Mouse (Mus musculus) gastrocnemius, adult 8-10 months (tissue): ENCODE measurements around the gene Tet1. TPM values are rescaled to one million over a fixed set of nuclear protein-coding genes. Genes with fewer than 3 reads are reported as not detected.
"Not testable (repeated sequence)": the region's sequence is repeated elsewhere in the genome, so short reads cannot be mapped to it uniquely, and the experiment has no call there.

Experiments used
- DNase-seq, 2 experiments: peaks; one replicate each; pipeline ENCODE4 v3.0.0; 2022; ENCODE audit warnings: low spot score in 2 of 2
- total RNA-seq, 4 experiments: library from RNA; stranded (reverse); gene quantifications; 2 replicates each; pipeline ENCODE4 v1.2.4; 2022

The Tet1 gene
- total RNA-seq: 1 to 10 TPM; 1.6 to 3.1 (median 1.7) TPM

DNA sequence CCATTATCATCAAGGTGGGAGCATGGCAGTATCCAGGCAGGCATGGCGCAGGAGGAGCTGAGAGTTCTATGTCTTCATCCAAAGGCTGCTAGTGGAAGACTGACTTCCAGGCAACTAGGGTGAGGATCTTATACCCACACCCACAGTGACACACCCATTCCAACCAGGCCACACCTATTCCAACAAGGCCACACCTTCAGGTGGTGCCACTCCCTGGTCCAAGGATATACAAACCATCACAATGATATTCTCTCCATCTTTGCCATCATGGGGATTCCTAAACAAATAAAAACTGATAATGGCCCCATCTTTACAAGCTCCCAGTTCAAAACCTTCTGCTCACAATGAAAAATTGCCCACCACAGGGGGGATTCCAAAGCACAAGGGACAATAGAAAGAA is at the start of gene Tet1:
TSS of gene Tet1 (minus strand) at position 101 of the 400 bp plus-strand sequence.
- DNase-seq: not testable (repeated sequence)

DNA sequence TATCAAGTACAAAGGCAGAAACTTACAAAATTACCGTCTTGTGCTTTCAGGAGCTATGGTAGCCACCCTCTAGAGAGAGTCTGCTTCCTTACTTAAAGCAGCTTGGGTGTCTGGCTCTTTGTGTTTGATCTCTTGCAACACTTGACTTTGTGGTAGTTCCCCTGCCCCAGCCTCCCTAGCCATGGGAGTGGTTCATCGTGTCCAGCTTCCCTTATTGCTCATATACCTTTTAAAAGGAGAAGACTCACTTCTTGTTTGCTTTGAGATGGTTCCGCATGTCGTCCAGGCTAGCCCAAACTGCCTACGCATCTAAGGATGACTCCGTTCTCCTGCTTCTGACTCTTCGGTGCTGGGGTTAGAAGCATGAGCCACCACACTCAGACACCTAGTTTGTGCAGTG is 39.8 kb upstream of the Tet1 start:
- DNase-seq: no peak

DNA sequence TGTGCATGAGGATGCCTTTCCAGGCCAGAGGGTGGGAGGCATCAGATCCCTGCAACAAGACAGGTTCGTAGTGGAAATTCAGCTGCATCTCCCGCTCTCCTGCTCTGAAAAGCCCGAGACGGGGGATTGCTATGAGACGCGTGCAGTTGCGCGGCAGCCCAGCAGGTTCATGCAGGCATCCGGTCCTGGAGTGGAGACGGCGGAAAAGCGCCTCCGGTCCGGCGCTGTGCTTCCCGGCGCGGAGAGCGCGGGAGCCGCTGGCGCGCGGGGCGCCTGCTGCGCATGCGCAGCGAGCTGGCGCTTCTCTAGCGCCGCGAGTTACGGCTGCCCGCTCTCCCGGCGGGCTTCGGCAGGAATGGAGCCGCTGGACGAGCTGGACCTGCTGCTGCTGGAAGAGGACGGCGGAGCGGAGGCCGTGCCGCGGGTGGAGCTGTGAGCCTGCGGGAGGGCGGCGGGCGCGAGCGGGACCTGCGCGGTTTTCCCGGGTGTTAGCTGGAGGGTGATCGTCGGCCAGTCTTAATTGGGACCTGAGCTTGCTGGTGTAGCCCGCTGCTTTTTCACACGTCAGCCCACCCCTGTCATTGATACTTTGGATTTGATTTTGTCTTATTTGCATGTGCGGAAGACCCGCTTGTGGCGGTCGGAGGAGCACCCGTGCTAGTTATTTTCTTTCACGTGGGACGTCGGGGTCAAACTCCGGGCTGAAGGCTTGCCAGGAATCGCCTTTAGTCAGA is 38.1 kb upstream of the Tet1 start, which contains the start of gene Dna2:
TSS of gene Dna2 (plus strand) at position 289 of the 734 bp plus-strand sequence.
- peak; percentile 15 to 56 for DNase-seq

DNA sequence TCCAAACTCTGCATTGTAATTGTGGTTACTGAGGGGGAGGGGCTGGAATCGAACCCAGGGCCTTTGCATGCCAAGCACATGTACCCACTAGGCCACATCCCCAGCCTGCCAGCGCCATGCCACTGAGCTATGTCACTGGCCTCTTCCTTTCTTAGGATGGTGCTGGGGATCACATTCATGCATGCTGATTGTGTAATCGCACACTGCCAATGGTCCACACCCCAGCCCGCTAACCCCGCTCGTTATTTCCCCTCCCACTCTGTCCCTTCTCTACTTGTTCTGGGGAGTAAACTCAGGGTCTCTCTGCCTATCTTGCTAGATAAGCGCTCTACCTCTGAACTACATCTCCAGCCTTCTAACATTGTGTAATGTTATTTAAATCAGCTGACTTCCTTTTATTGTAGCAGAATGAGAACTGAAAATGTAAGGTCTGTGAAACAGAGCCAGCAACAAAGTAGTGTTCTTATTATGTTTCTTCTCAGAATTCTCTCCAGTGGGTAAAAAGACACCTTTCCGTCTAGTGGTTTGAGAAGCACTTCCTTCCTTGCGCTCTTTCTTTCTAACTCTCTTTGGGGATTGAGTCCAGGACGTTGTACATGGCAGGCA is 36.3 kb upstream of the Tet1 start:
- DNase-seq: no peak

DNA sequence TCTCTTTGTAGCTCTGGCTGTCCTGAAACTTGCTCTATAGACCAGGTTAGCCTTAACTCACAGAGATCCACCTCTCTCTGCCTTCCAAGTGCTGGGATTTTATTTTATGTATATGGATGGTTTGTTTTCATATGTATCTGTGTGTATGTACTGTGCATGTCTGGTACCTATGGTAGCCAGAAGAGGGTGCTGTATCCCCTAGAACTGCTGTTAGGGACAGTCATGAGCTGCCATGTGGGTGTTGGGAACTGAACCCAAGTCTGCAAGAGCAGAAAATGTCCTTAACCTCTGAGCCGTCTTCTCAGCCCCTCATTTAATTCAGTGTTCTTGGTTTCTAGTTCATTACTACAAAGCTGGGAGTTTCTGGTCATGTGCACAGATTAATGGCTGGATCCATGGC is 23.6 kb upstream of the Tet1 start:
- DNase-seq: no peak

DNA sequence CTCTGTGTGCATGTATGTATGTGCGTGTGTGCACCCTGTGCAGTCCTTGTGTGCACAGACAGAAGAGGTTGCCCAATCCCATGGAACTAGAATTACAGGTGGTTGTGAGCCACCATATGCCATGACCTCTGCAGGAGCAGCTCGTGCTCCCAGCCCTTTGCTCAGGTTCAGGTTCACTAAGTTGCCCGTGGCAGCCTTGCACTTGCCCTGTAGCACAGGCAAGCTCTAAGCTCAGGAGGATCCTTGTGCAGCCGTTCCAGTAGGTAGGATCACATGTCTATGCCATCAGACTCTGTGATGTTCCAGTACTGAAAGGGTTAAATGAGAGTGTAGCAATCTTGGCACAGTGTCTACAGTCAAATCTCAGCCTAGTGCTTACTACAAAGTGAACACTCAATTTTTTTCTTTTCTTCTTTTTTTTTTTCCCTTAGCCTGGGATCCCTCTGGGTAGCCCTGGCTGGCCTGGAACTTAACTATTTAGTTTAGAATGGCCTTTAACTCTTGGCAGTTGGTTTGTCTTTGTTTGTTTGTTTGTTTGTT is 15.4 kb upstream of the Tet1 start:
- DNase-seq: no peak

DNA sequence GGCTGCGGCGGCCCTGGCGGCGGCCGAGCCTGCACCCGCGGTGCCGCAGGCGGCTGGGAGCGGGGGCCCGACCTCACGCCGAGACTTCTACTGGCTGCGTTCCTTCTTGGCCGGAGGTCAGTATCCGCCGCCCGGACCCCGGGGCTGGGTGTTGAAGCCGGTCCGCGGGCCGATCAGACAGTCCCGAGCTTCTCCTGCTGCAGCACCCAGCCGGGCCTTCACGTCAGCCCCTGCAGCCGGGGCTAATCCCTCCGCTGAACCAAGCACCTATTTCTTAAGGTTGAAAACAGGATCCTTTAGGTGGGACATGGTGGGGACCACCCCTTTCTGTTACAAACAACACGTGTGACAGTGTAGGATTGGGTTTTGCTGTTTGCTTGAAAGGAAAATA is 12.0 kb upstream of the Tet1 start:
- no peak for DNase-seq

DNA sequence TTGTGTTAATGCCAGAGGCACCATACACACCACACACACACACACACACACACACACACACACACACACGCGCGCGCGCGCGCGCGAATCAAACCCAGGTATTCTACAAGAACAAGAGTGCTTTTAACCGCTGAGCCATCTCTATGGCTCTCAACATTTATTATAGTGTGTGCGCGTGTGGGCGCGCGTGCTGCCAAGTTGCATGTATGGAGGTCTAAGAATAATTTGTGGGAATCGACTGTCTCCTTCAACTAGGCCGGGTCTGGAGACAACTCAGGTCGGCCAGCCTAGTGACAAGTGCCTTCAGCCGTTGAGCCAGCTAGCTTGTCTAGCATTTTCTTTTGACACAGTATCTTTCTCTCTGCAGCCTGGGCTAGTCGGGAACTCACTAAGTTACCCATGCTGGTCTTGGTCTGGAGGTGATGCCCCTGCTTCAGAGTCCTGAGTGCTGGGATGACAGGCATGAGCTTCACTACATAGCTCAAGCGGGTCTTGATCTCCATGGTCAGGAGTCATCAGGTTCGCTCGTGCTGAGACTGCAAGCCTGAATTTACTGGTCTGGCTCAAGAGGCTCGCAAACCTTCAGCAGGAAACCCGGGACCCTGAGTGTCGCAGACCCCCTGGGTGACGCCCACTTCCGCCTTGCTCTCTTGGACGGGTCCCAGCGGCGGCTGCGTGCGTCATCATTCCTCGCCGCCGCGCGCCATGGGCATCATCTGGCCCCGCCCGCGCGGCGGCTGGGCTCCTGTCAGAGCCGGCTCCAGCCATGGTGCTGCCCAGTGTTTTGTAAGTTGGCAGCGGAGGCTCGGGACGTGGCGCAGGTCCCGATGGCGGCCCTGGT is 11.3 kb upstream of the Tet1 start, which contains the start of gene Slc25a16:
TSS of gene Slc25a16 (plus strand) at position 709 of the 841 bp plus-strand sequence.
- DNase-seq: peak; percentile 83 to 89

DNA sequence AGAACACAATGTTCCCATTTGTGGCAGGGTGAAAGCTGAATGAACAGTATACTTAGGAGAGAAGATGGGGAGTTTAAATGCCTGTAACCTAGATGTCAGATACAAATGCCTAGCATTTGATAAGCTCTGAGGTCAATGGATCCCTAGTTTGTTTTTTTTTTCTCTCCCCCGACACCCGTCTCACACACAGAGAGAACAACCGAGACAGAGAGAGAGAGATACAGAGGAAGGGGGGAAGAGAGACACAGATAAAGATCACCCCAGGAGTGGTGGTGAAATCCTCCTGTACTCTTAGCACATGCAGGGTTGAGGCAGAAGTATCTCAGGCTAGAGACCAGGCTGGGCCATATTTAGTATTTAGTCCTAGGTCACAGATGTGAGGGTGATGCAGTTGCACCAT is 10.2 kb upstream of the Tet1 start:
- no peak for DNase-seq

DNA sequence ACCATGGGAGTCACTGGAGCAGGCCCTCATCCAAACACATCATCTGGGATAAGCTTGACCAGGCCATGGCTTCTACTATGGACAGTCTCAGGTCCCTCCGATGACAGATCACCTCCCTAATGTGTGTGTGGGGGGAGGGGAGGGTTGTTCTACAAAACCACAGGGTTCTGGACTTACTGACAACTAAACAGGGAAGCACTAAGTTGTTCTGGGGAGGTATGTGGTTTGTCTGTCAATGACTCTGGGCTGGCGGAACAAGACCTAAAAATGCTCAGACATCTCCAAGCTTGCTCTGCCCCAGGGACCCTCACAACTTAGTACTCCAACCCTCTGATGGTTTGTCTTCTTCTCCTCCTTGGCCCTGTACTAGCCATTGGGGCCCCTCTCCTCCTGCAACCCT is 2.3 kb upstream of the Tet1 start:
- DNase-seq: no peak

DNA sequence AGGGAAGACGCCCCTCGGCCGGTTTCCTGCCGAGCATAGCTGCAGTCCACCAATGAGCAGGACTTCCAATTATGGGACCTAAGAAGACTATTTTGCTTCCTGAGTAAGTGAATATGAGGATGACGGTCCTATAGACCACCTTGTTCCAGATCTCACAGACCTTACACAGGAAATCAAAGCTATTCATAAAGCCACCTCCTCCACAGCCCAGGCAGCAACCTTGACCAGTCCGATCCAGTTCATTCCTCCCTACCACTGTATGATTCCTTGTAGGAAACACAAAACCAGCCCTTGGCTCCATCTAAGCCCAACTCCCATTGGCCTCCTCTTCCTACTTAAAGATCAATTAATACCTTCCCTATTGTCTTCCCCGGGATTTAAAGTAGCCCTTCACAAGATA is 2.5 kb downstream of the Tet1 start:
- no peak for DNase-seq

DNA sequence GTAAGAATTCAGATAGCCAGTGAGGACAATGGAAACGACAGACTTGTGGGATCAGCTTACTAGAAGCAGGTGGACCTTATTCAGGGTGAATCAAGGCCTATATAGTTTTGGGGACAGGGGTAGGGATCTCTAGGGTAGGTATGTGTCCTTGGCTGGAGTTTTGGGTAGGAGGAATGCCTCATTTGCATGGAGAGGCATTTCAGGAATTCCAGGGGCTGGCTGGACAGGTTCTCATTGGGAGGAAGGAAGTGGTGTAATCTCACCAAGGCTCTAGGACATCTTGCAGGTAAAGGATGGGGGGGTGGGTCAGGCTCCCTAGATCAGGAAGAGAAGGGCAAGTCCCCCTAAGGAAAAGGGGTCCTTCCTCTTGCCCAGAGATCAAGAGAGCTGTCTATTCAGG is 6.0 kb downstream of the Tet1 start:
- no peak for DNase-seq

DNA sequence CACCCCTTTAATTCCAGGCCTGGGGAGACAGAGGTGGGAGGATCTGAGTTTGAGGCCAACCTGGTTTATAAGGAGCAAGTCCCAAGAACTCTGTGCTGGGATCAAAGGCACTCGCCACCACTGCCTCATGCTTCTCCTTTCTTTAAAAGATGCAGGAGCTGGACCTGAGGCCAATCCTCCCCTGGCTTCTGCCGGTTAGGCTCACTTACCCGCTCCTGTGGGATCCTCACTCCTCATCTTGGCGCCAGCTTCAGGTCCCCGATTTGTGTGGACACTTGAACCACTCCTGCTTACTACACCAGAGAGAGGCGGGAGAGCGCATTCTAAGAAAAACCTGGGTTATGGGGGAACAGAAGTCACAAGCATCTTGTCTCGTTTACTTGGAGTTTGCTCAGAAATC is 7.0 kb downstream of the Tet1 start:
- DNase-seq: no peak

DNA sequence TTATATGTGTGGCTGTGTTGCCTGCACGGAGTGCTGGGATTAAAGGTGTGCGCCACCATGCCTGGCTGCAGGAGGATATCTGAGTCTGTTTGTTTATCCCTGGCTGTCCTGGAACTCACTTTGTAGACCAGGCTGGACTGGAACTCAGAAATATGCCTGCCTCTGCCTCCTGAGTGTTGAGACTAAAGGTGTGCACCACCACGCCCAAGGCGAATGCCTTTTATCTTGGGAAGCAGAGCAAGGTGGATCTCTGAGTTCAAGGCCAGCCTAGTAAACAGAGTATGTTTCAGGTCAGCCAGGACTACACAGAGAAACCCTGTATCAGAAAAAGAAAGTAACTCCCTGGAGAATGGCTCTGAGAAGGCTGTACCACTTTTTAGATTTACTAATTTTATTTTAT is 8.7 kb downstream of the Tet1 start:
- no peak for DNase-seq

DNA sequence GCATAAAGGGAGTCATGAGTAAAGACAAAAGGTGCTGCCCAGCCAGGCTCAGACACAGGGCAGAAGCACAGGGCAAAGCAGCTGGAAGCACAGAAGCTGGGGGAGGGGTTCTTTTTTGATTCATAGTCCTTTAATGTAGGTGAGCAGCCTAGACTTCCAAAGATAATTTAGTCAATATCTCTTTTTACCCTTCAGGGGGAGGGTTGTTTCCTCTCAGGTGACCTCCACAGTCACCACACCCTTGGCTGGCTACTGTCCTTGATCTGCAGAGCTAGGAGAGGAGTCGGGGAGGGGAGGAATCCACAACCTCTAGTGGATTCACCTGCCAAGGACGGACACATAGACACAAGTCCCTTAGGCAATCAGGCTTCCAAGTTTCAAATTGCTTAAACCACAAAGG is 10.7 kb downstream of the Tet1 start:
- DNase-seq: no peak

DNA sequence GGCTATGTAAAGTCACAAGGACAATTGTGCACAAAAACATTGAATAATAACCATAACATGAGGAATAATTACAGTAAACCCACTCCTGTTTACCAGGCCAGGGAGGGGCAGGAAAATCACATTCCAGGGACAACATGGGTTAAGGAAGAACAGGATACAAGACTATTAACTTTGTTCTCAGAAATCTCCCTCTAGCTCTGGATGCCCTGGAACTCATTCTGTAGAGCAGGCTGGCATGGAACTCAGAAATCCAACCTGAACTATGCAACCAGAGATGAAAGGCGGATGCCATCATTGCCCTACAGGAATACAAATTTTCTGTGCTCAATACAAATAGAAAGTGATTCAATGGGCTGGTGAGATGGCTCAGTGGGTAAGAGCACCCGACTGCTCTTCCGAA is 11.4 kb downstream of the Tet1 start:
- DNase-seq: no peak

DNA sequence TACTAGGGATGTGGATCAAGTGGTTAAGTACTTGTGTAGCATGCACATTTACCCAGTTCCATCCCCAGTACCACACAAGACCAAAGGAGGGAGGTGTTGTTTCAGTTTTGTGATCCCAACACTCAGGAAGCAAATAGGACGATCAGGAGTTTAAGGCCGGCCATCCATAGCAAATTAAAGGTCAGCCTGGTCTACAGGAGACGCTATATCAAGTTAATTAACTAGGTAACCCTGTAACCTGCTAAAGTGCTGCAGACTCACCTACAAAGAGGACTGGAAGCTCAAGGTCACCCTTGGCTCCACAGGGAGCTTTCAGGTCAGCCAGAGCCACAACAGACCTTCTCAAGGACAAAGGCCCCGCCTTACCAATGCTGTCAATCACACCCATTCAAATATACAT is 12.0 kb downstream of the Tet1 start:
- DNase-seq: no peak

DNA sequence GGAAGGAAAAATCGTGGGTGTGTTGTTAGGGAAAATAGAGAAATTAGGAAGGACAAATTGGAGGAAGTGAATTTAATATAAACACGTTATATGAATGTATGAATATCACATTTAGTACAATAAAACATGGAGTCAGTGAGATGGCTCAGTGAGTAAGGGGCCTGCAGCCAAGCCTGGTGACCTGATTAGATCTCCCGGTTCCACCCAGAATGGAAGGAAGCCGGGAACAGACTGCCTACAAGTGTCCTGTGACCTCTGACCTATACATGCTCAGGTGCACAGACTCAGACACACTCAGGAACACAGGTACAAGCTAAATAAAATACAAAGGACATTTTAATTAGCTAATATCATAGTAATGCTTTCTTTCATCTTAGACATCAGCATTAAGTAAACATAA is 12.8 kb downstream of the Tet1 start:
- DNase-seq: no peak

DNA sequence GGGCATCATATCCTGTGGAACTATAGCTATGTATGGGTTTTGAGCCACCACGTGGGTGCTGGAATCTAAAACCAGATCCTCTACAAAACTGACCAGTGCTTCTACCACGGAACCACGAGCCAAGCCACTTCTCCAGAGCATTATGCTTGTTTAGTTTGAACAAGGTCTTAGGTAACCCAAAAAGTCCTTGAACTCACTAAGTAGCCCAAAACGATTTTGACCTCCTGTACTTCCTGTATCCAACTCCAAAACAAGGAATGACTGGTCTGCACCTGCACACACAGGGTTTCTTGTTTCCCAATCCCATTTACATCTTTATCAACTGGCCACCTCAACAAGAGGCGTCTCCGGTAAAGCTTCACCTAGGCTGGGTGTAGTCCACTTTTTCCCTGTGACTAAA is 13.4 kb downstream of the Tet1 start:
- DNase-seq: no peak

DNA sequence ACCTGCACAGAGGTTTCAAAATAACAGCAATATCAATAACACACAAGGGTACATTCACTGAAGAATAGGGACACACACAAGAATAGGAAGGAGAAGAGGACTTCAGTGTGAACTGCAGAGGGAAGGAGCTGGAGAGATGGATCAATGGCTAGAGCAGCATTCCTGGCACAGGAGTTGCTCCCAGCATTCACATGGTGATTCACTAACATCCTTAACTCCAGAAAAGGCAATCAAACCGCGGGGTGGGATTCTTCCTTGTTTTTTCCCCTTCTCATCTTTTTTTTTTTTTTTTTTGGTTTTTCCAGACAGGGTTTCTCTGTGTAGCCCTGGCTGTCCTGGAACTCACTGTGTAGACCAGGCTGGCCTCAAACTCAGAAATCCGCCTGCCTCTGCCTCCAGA is 14.3 kb downstream of the Tet1 start:
- no peak for DNase-seq

DNA sequence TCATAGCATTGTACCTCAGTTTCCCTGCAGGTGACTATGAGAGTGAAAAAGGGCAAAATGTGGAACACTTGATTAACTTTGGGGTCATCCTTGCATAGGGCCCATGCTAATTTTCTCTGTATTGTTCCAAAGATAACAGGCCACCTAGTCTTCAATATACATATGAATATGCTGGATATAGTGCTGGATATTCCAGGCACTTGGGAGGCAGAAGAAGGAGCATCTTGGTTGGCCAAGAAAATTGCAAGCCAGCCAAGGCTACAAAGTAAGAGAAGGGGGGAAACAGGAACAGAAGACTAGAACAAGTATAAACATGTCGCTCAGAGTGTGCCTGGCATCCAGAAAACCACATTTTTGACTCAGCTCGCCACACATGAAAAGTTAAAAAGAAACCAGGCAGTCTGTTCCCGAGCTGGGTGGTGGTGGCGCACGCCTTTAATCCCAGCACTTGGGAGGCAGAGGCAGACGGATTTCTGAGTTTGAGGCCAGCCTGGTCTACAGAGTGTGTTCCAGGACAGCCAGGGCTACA is 15.4 kb downstream of the Tet1 start:
- DNase-seq: no peak
